13 mouse cellular contexts compared by ENCODE assay signal in genomic region chr2:155585486-155585885, GRCm38 (mm10). TPM values are rescaled to one million over a fixed set of nuclear protein-coding genes. Genes with fewer than 3 reads are reported as not detected.
DNase-seq lines count a peak whose midpoint lies in the region; ATAC-seq and TF ChIP-seq lines count a peak whose summit lies in the region.
"Had no signal": no experiment of that assay in that cellular context is flagged by ENCODE, and none has a peak within 500 bp of the region (broad histone marks: within the 10 kb centered on the region; RNA-seq: fewer than 3 reads in every experiment).

No protein-coding gene starts in this region.

- no peak overlapping the region for H3K4me3 ChIP-seq in ES-E14 (ENCODE audit: insufficient read depth in 1 of 2, low read depth in 1 of 2, low read length in 2 of 2, poor library complexity in 1 of 2, severe bottlenecking in 1 of 2)
- no peak overlapping the region for H3K4me3 ChIP-seq in kidney, postnatal 0 days (replicated peaks; ENCODE audit: low read depth, low read length)
- H3K4me3 ChIP-seq in limb, embryonic 10.5 days, result no peak overlapping the region
- H3K4me3 ChIP-seq: heart, embryonic 13.5 days; left cerebral cortex, adult 2 months had no signal

- no peaks in the 10 kb centered on the region for H3K27me3 ChIP-seq in kidney, postnatal 0 days (ENCODE audit: insufficient read depth, low read length)
- H3K27me3 ChIP-seq in limb, embryonic 10.5 days (ENCODE audit: low read depth, poor library complexity, severe bottlenecking), result no peaks in the 10 kb centered on the region
- H3K27me3 ChIP-seq: heart, embryonic 13.5 days; Patski had no signal

- 60% methylated on average over 10 of the region's 10 CpGs for WGBS in kidney, postnatal 0 days
- 75% methylated on average over 10 of the region's 10 CpGs for whole genome bisulfite sequencing in limb, embryonic 10.5 days

- in situ Hi-C loops in ES-E14 (cut with MboI; ENCODE audit: low sequenced_read_pairs in 2 of 2, unreplicated experiment in 2 of 2), result no loop called here

- no peak overlapping the region for H3K9ac ChIP-seq in ES-E14 (ENCODE audit: insufficient read depth, low read depth, low read length, poor library complexity, severe bottlenecking)
- no peak overlapping the region for H3K9ac ChIP-seq in kidney, postnatal 0 days (ENCODE audit: low read depth, low read length)
- H3K9ac ChIP-seq: heart, embryonic 13.5 days had no signal

- peak; percentile 37; the same call in 1 of the 2 replicates for ATAC-seq in kidney, postnatal 0 days (replicated peaks; ENCODE audit: low FRiP score, low read depth)
- no peak for ATAC-seq in erythroid progenitor cell, adult 5-6 weeks (replicated peaks; ENCODE audit: low FRiP score, poor library complexity, severe bottlenecking)
- ATAC-seq in CD4-positive, CD25-positive, alpha-beta regulatory T cell, adult 4 months, result no peak
- ATAC-seq: forebrain, embryonic 16.5 days; hindbrain, postnatal 0 days; Patski had no signal

- DNase-seq in ES-E14 (ENCODE audit: low read depth, low spot score), result no peak
- DNase-seq in adrenal gland, adult 2 months, result peak; percentile 69
- peak; percentile 8 for DNase-seq in kidney, postnatal 0 days (ENCODE audit: low spot score)
- peak; percentile 45 for DNase-seq in lung, postnatal 25 days (ENCODE audit: low spot score)
- DNase-seq in limb, embryonic 10.5 days (ENCODE audit: low spot score), result no peak

- H3K36me3 ChIP-seq in ES-E14 (ENCODE audit: control insufficient read depth, insufficient read depth, low read length, poor library complexity, severe bottlenecking), result no peaks in the 10 kb centered on the region
- H3K36me3 ChIP-seq in kidney, postnatal 0 days (ENCODE audit: insufficient read depth, low read length), result no peaks in the 10 kb centered on the region
- H3K36me3 ChIP-seq in limb, embryonic 10.5 days, result no peaks in the 10 kb centered on the region

- TF ChIP-seq CTCF in kidney, postnatal 0 days (IDR thresholded peaks at IDR 0.05; ENCODE audit: low read depth), result no peak

- no peak overlapping the region for H3K4me2 ChIP-seq in kidney, postnatal 0 days (ENCODE audit: low read length)
- H3K4me2 ChIP-seq: heart, embryonic 13.5 days; midbrain, embryonic 11.5 days had no signal

- H3K27ac ChIP-seq in ES-E14 (ENCODE audit: insufficient read depth, low read depth, low read length, poor library complexity, severe bottlenecking), result 0 out of 2 replicates have a peak overlapping the region, but pooled peaks have one; percentile 1
- H3K27ac ChIP-seq in kidney, postnatal 0 days, result peak overlapping the region; percentile 50; the same call in 1 of the 2 replicates
- H3K27ac ChIP-seq in limb, embryonic 10.5 days, result no peak overlapping the region
- H3K27ac ChIP-seq: heart, embryonic 13.5 days; hindbrain, postnatal 0 days; left cerebral cortex, adult 2 months had no signal

- H3K9me3 ChIP-seq in ES-E14 (ENCODE audit: control insufficient read depth, insufficient read depth, low read depth, low read length), result no peaks in the 10 kb centered on the region
- H3K9me3 ChIP-seq in kidney, postnatal 0 days (replicated peaks; ENCODE audit: low read length), result no peaks in the 10 kb centered on the region
- H3K9me3 ChIP-seq in limb, embryonic 10.5 days (replicated peaks), result no peaks in the 10 kb centered on the region
- H3K9me3 ChIP-seq: heart, embryonic 13.5 days had no signal

- H3K4me1 ChIP-seq in ES-E14 (ENCODE audit: control insufficient read depth in 2 of 2, insufficient read depth in 2 of 2, low read length in 2 of 2, poor library complexity in 1 of 2), result peaks cover 9 to 10% of the 10 kb centered on the region in 2 experiments
- H3K4me1 ChIP-seq in kidney, postnatal 0 days (replicated peaks; ENCODE audit: insufficient read depth, low read length), result no peaks in the 10 kb centered on the region
- peaks cover 4% of the 10 kb centered on the region; the same call in 1 of the 2 replicates for H3K4me1 ChIP-seq in limb, embryonic 10.5 days
- H3K4me1 ChIP-seq: heart, embryonic 13.5 days had no signal

TF ChIP-seq in ES-E14, 5 proteins besides CTCF, POLR2A, EP300 and RAD21:
- TF ChIP-seq MAFK (IDR thresholded peaks at IDR 0.05; ENCODE audit: insufficient read depth, low read depth, low read length) (peak; percentile 88), CHD2 (IDR thresholded peaks at IDR 0.05; ENCODE audit: low read depth, low read length) (no peak), HCFC1 (IDR thresholded peaks at IDR 0.05; ENCODE audit: borderline replicate concordance, insufficient read depth, low read length) (no peak), ZC3H11A (IDR thresholded peaks at IDR 0.05; ENCODE audit: borderline replicate concordance, low read depth, low read length) (no peak), ZNF384 (IDR thresholded peaks at IDR 0.05; ENCODE audit: low read depth, low read length) (no peak)

RNA-seq across cellular contexts. Expression of gene Gss, which starts 7.1 kb away (rescaled TPM):
- total RNA-seq in ES-E14 (2012; rRNA removed), result 17.8 and 27.8 TPM in 2 replicates
- total RNA-seq in adrenal gland, adult 2 months (2021), result 10 to 100 TPM; 53.7 to 98.5 TPM
- polyA plus RNA-seq in adrenal gland, adult 2 months (2012; rRNA removed), result 67.6 and 101 TPM in 2 replicates
- 114 and 129 TPM in 2 replicates for polyA plus RNA-seq in kidney, postnatal 0 days (2015; fragmentation: Nextera tagmentation; extraction: Ambion mirVana)
- 2.9 and 7.1 TPM in 2 replicates for total RNA-seq in erythroid progenitor cell, adult 5-6 weeks (2015; ENCODE audit: low replicate concordance)
- total RNA-seq in erythroid progenitor cell, adult 5-6 weeks (2017; ENCODE audit: low replicate concordance), result 5.6 and 9.6 TPM in 2 replicates
- 10 to 100 TPM; 10.7 to 16.9 TPM for polyA plus RNA-seq in CD4-positive, CD25-positive, alpha-beta regulatory T cell, adult 4 months (2017; shearing (Covaris generic))
- polyA plus RNA-seq in limb, embryonic 10.5 days (2016; fragmentation: Nextera tagmentation; extraction: Ambion mirVana), result 24.3 and 25.1 TPM in 2 replicates

RNA-seq across cellular contexts. Expression of gene Myh7b, which starts 25.5 kb away (rescaled TPM):
- total RNA-seq in ES-E14 (2012; rRNA removed), result 5.4 and 8.0 TPM in 2 replicates
- under 1 TPM; 0.10 to 0.20 TPM for total RNA-seq in adrenal gland, adult 2 months (2021)
- polyA plus RNA-seq in adrenal gland, adult 2 months (2012; rRNA removed), result 0.40 TPM in 1 of 2 replicates, not detected in the other
- 0.37 and 0.47 TPM in 2 replicates for polyA plus RNA-seq in kidney, postnatal 0 days (2015; fragmentation: Nextera tagmentation; extraction: Ambion mirVana)
- not detected in 2 replicates for total RNA-seq in erythroid progenitor cell, adult 5-6 weeks (2015; ENCODE audit: low replicate concordance)
- total RNA-seq in erythroid progenitor cell, adult 5-6 weeks (2017; ENCODE audit: low replicate concordance), result not detected in 2 replicates
- not detected for polyA plus RNA-seq in CD4-positive, CD25-positive, alpha-beta regulatory T cell, adult 4 months (2017; shearing (Covaris generic))
- polyA plus RNA-seq in limb, embryonic 10.5 days (2016; fragmentation: Nextera tagmentation; extraction: Ambion mirVana), result 0.36 and 0.63 TPM in 2 replicates

Comparison
In these comparisons a context has a peak if more than half of its experiments do, and no peak if none do; other contexts are left out.
1. DNase-seq: peak in adrenal gland, adult 2 months (single experiment), kidney, postnatal 0 days (single experiment) and lung, postnatal 25 days (single experiment); none in ES-E14 (single experiment) and limb, embryonic 10.5 days (single experiment).